Mouse (Mus musculus): ENCODE results near the gene Trpm8. TPM values are rescaled to one million over a fixed set of nuclear protein-coding genes. Genes with fewer than 3 reads are reported as not detected.
A peak's percentile ranks its signal among the peaks of the same experiment; 100 is the strongest.

The Trpm8 gene
- total and polyA plus RNA-seq, 3 experiments: not detected

GRCm38 (mm10) chr1:88288789-88289127, 11.3 kb downstream of the Trpm8 start:
- Histone ChIP-seq H3K27ac (ENCODE audit: insufficient read depth, low read depth) (no peak overlapping the region), H3K79me2 (replicated peaks; ENCODE audit: control insufficient read depth, extremely low read depth, insufficient read depth, poor library complexity, severe bottlenecking) (no peaks in the 10 kb centered on the region), H3K9me3 (replicated peaks; ENCODE audit: low read length) (peaks cover 18% of the 10 kb centered on the region), H3K4me3 (replicated peaks in 1 of 3; ENCODE audit: low read depth in 2 of 3, low read length in 2 of 3, poor library complexity in 1 of 3) (no peak overlapping the region), H3K27me3 (replicated peaks) (peaks cover 61% of the 10 kb centered on the region), H3K4me2 (ENCODE audit: insufficient read depth, low read depth, poor library complexity, severe bottlenecking) (no peak overlapping the region), H3K4me1 (ENCODE audit: control insufficient read depth in 1 of 2, insufficient read depth in 2 of 2) (peaks cover 9 to 11% of the 10 kb centered on the region in 2 experiments), H3K36me3 (replicated peaks in 1 of 2; ENCODE audit: control insufficient read depth in 1 of 2, insufficient read depth in 1 of 2, low read length in 1 of 2) (no peaks in the 10 kb centered on the region), H3K9ac (ENCODE audit: insufficient read depth, low read depth) (no peak overlapping the region)
- DNase-seq (ENCODE audit: extremely low read depth): no peak
- in situ Hi-C loops (cut with MboI; ENCODE audit: low pct_ligation_motif_present, low pct_unique_long_range_greater_than_20kb, low sequenced_read_pairs): loop anchor here (10.0 to 25.0 kb wide), 2 partner anchors 154 to 326 kb away; partner anchors contain the start of gene Ugt1a6a
- TF ChIP-seq PAX5 (IDR thresholded peaks at IDR 0.05; ENCODE audit: low read length): no peak
- 0 out of 2 replicates have a peak, but pooled peaks have one; percentile 18 for TF ChIP-seq MAX (IDR thresholded peaks at IDR 0.05; ENCODE audit: low read length)
- dilution Hi-C loops (cut with MboI; ENCODE audit: extremely low pct_ligation_motif_present, extremely low pct_unique_long_range_greater_than_20kb, low sequenced_read_pairs): no loop called here

GRCm38 (mm10) chr1:88289152-88289551, 11.7 kb downstream of the Trpm8 start:
- H3K36me3 ChIP-seq (replicated peaks in 1 of 2; ENCODE audit: control insufficient read depth in 1 of 2, insufficient read depth in 1 of 2, low read length in 1 of 2): no peaks in the 10 kb centered on the region
- peaks cover 6 to 7% of the 10 kb centered on the region in 2 experiments for H3K4me1 ChIP-seq (ENCODE audit: control insufficient read depth in 1 of 2, insufficient read depth in 2 of 2)
- dilution Hi-C loops (cut with MboI; ENCODE audit: extremely low pct_ligation_motif_present, extremely low pct_unique_long_range_greater_than_20kb, low sequenced_read_pairs) (no loop called here), in situ Hi-C loops (cut with MboI; ENCODE audit: low pct_ligation_motif_present, low pct_unique_long_range_greater_than_20kb, low sequenced_read_pairs) (loop anchor here (10.0 to 25.0 kb wide), 2 partner anchors 154 to 327 kb away; partner anchors contain the start of gene Ugt1a6a)
- H3K79me2 ChIP-seq (replicated peaks; ENCODE audit: control insufficient read depth, extremely low read depth, insufficient read depth, poor library complexity, severe bottlenecking): no peaks in the 10 kb centered on the region
- no peak overlapping the region for H3K9ac ChIP-seq (ENCODE audit: insufficient read depth, low read depth)
- DNase-seq (ENCODE audit: extremely low read depth): no peak
- TF ChIP-seq NRF1 (IDR thresholded peaks at IDR 0.05; ENCODE audit: low read depth, low read length): no peak
- no peak for TF ChIP-seq ZKSCAN1 (IDR thresholded peaks at IDR 0.05; ENCODE audit: borderline replicate concordance, low read depth, low read length)
- no peak for TF ChIP-seq IRF4 (IDR thresholded peaks at IDR 0.05; ENCODE audit: low read depth, low read length)
- TF ChIP-seq JUN (IDR thresholded peaks at IDR 0.05; ENCODE audit: insufficient read depth, low read depth, low read length): no peak
- no peak for TF ChIP-seq POLR2A (IDR thresholded peaks at IDR 0.05; ENCODE audit: low read depth, low read length)
- TF ChIP-seq MEF2A (IDR thresholded peaks at IDR 0.05; ENCODE audit: borderline replicate concordance, low read depth, low read length): no peak
- TF ChIP-seq GABPA (IDR thresholded peaks at IDR 0.05; ENCODE audit: insufficient replicate concordance, low read depth, low read length): no peak
- no peak for TF ChIP-seq USF2 (conservative IDR thresholded peaks at IDR 0.05; ENCODE audit: low read depth, low read length)
- TF ChIP-seq TCF12 (IDR thresholded peaks at IDR 0.05; ENCODE audit: low read depth, low read length): no peak
- no peak for TF ChIP-seq PAX5 (IDR thresholded peaks at IDR 0.05; ENCODE audit: low read length)
- TF ChIP-seq ZNF384 (IDR thresholded peaks at IDR 0.05; ENCODE audit: low read depth, low read length): no peak
- TF ChIP-seq SIN3A (IDR thresholded peaks at IDR 0.05; ENCODE audit: low read length): no peak
- no peak for TF ChIP-seq JUND (conservative IDR thresholded peaks at IDR 0.05; ENCODE audit: low read depth, low read length)
- no peak for TF ChIP-seq MAX (IDR thresholded peaks at IDR 0.05; ENCODE audit: low read length)
- H3K4me3 ChIP-seq (replicated peaks in 1 of 3; ENCODE audit: low read depth in 2 of 3, low read length in 2 of 3, poor library complexity in 1 of 3): no peak overlapping the region
- H3K27ac ChIP-seq (ENCODE audit: insufficient read depth, low read depth): no peak overlapping the region
- peaks cover 18% of the 10 kb centered on the region for H3K9me3 ChIP-seq (replicated peaks; ENCODE audit: low read length)
- H3K4me2 ChIP-seq (ENCODE audit: insufficient read depth, low read depth, poor library complexity, severe bottlenecking): no peak overlapping the region
- H3K27me3 ChIP-seq (replicated peaks): peaks cover 64% of the 10 kb centered on the region

GRCm38 (mm10) chr1:88289917-88290316, 12.5 kb downstream of the Trpm8 start:
- Histone ChIP-seq H3K4me2 (ENCODE audit: insufficient read depth, low read depth, poor library complexity, severe bottlenecking) (no peak overlapping the region), H3K36me3 (replicated peaks in 1 of 2; ENCODE audit: control insufficient read depth in 1 of 2, insufficient read depth in 1 of 2, low read length in 1 of 2) (no peaks in the 10 kb centered on the region), H3K9me3 (replicated peaks; ENCODE audit: low read length) (peaks cover 10% of the 10 kb centered on the region), H3K27ac (ENCODE audit: insufficient read depth, low read depth) (no peak overlapping the region), H3K4me3 (replicated peaks in 1 of 3; ENCODE audit: low read depth in 2 of 3, low read length in 2 of 3, poor library complexity in 1 of 3) (no peak overlapping the region), H3K9ac (ENCODE audit: insufficient read depth, low read depth) (no peak overlapping the region), H3K4me1 (ENCODE audit: control insufficient read depth in 1 of 2, insufficient read depth in 2 of 2) (no peaks in the 10 kb centered on the region), H3K79me2 (replicated peaks; ENCODE audit: control insufficient read depth, extremely low read depth, insufficient read depth, poor library complexity, severe bottlenecking) (no peaks in the 10 kb centered on the region), H3K27me3 (replicated peaks) (peaks cover 63% of the 10 kb centered on the region)
- TF ChIP-seq MEF2A (IDR thresholded peaks at IDR 0.05; ENCODE audit: borderline replicate concordance, low read depth, low read length): no peak
- 0 out of 2 replicates have a peak, but pooled peaks have one; percentile 11 for TF ChIP-seq ZC3H11A (IDR thresholded peaks at IDR 0.05; ENCODE audit: low read depth, low read length)
- TF ChIP-seq MAX (IDR thresholded peaks at IDR 0.05; ENCODE audit: low read length): peak; percentile 63; the same call in 1 of the 2 replicates
- TF ChIP-seq TCF12 (IDR thresholded peaks at IDR 0.05; ENCODE audit: low read depth, low read length): no peak
- TF ChIP-seq IRF4 (IDR thresholded peaks at IDR 0.05; ENCODE audit: low read depth, low read length): 0 out of 2 replicates have a peak, but pooled peaks have one; percentile 24
- TF ChIP-seq USF2 (conservative IDR thresholded peaks at IDR 0.05; ENCODE audit: low read depth, low read length): no peak
- TF ChIP-seq MXI1 (IDR thresholded peaks at IDR 0.05; ENCODE audit: low read depth, low read length): no peak
- no peak for TF ChIP-seq MAZ (IDR thresholded peaks at IDR 0.05; ENCODE audit: low read depth, low read length)
- TF ChIP-seq MYC (IDR thresholded peaks at IDR 0.05; ENCODE audit: low read depth, low read length): peak; percentile 75
- TF ChIP-seq SMC3 (IDR thresholded peaks at IDR 0.05; ENCODE audit: low read depth, low read length): peak; percentile 89
- no peak for TF ChIP-seq ELF1 (IDR thresholded peaks at IDR 0.05; ENCODE audit: low read depth, low read length)
- TF ChIP-seq CTCF (conservative IDR thresholded peaks at IDR 0.05 in 1 of 2, IDR thresholded peaks at IDR 0.05 in 1 of 2; ENCODE audit: low read depth in 2 of 2, low read length in 2 of 2): peak in 1 of 2 experiments; percentile 98; a peak in 2 of 4 replicates
- peak; percentile 88 for TF ChIP-seq RAD21 (IDR thresholded peaks at IDR 0.05; ENCODE audit: low read depth, low read length)
- dilution Hi-C loops (cut with MboI; ENCODE audit: extremely low pct_ligation_motif_present, extremely low pct_unique_long_range_greater_than_20kb, low sequenced_read_pairs) (no loop called here), in situ Hi-C loops (cut with MboI; ENCODE audit: low pct_ligation_motif_present, low pct_unique_long_range_greater_than_20kb, low sequenced_read_pairs) (loop anchor here (10.0 to 25.0 kb wide), 2 partner anchors 155 to 328 kb away; partner anchors contain the start of gene Ugt1a6a)
- peak; percentile 91 for DNase-seq (ENCODE audit: extremely low read depth)
